Mouse (Mus musculus) kidney, embryonic 14.5 days (tissue): ENCODE data around the gene Il1b. TPM values are rescaled to one million over a fixed set of nuclear protein-coding genes. Genes with fewer than 3 reads are reported as not detected.

Experiments
- ATAC-seq: fragments of 200-750 bp; cut with Nextera tagmentation; 2 replicates; pipeline ENCODE4 v1.8.0; 2017; ENCODE audit warnings: moderate number of reproducible peaks, mild to moderate bottlenecking, moderate TSS enrichment, moderate library complexity; ENCODE audit not compliant: low FRiP score, low TSS enrichment
- H3K27ac ChIP-seq: fragments of 300-500 bp; sonication (generic); 2 replicates; pipeline ENCODE4 v1.5.1; 2014; ENCODE audit warnings: low read depth, mild to moderate bottlenecking, low read length, moderate library complexity, mixed read lengths
- H3K27me3 ChIP-seq: fragments of 300-500 bp; sonication (generic); 2 replicates; pipeline ENCODE4 v1.6.1; 2014; ENCODE audit warnings: mild to moderate bottlenecking, low read length; ENCODE audit not compliant: control insufficient read depth, insufficient read depth
- H3K36me3 ChIP-seq: fragments of 300-500 bp; sonication (generic); 2 replicates; pipeline ENCODE4 v1.6.1; 2014; ENCODE audit warnings: low read length, mixed read lengths; ENCODE audit not compliant: control insufficient read depth, insufficient read depth
- H3K4me1 ChIP-seq: fragments of 300-500 bp; sonication (generic); 2 replicates; pipeline ENCODE4 v1.6.1; 2014; ENCODE audit warnings: low read length, mixed read lengths; ENCODE audit not compliant: control insufficient read depth, insufficient read depth
- H3K4me2 ChIP-seq: fragments of 300-500 bp; sonication (generic); replicated peaks from 2 replicates; pipeline ENCODE4 v1.6.1; 2014; ENCODE audit warnings: low read depth, mild to moderate bottlenecking, low read length
- H3K4me3 ChIP-seq: fragments of 300-500 bp; sonication (generic); 2 replicates; pipeline ENCODE4 v1.5.1; 2014; ENCODE audit warnings: mild to moderate bottlenecking, low read length
- H3K9ac ChIP-seq: fragments of 300-500 bp; sonication (generic); 2 replicates; pipeline ENCODE4 v1.6.1; 2014; ENCODE audit warnings: low read depth, mild to moderate bottlenecking, low read length, moderate library complexity
- H3K9me3 ChIP-seq: fragments of 300-500 bp; sonication (generic); 2 replicates; pipeline ENCODE4 v1.6.1; 2016; ENCODE audit warnings: low read length; ENCODE audit not compliant: control insufficient read depth
- WGBS: fragments of 180-500 bp; shearing (Covaris S2); extraction: QIAGEN DNeasy Blood & Tissue Kit; methylation state at CpG from one replicate; pipeline ENCODE4 v1.1.7; 2014; 5-methylcytosine and 5-hydroxymethylcytosine counted together
- polyA plus RNA-seq: library from polyadenylated mRNA; unstranded; fragments of >200 nt; fragmentation: Nextera tagmentation; extraction: Ambion mirVana; gene quantifications from 2 replicates; pipeline ENCODE4 v1.2.1, GENCODE M21; 2014

The Il1b gene
- polyA plus RNA-seq, 1 experiment from 2014 or later: not detected

- Histone ChIP-seq H3K9ac (no peak overlapping the region), H3K9me3 (no peaks in the 10 kb centered on the region), H3K36me3 (no peaks in the 10 kb centered on the region), H3K27ac (no peak overlapping the region), H3K27me3 (no peaks in the 10 kb centered on the region), H3K4me2 (no peak overlapping the region), H3K4me1 (no peaks in the 10 kb centered on the region), H3K4me3 (no peak overlapping the region)
- no peak for ATAC-seq
- WGBS: 68% methylated on average over 4 of the region's 4 CpGs
Measured at GRCm38 (mm10) chr2:129315831-129316230, 55.1 kb downstream of the Il1b start.

DNA sequence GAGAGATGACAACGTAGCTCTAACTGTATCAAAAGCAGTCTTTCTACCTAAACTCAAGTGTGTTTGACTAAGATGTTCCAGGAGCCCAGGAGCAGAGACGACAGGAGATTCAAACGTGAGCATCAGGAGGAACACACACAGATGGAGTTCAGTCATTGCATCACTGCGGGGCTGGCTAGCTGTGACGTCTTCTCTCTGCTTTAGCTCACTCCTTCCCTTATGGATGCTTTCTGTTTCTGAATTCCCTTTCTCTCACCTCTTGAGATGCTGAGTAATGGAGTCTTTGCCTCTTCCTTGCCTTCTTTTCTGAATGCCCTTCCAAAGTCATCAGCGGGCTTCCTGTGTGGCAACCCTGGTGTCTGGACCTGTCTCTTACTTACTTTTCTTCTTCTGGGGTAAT is 56.1 kb downstream of the Il1b start:
- Histone ChIP-seq H3K4me3 (no peak overlapping the region), H3K9ac (no peak overlapping the region), H3K27me3 (no peaks in the 10 kb centered on the region), H3K27ac (no peak overlapping the region), H3K4me1 (no peaks in the 10 kb centered on the region), H3K4me2 (no peak overlapping the region), H3K9me3 (no peaks in the 10 kb centered on the region), H3K36me3 (no peaks in the 10 kb centered on the region)
- 81% methylated on average over 6 of the region's 6 CpGs for whole genome bisulfite sequencing
- no peak for ATAC-seq

Other genes with a start within 250 kb of the Il1b start
- 26.8 and 26.9 TPM in 2 replicates for gene Chchd5, start 241.4 kb downstream of the Il1b start, polyA plus RNA-seq
- gene Slc20a1, start 172.4 kb downstream of the Il1b start, polyA plus RNA-seq: 16.4 and 34.5 TPM in 2 replicates
- gene Ckap2l, start 73.9 kb downstream of the Il1b start, polyA plus RNA-seq: 53.5 and 67.7 TPM in 2 replicates
- 0.16 TPM in 1 of 2 replicates, not detected in the other for gene Il1a, start 61.2 kb downstream of the Il1b start, polyA plus RNA-seq
- gene F830045P16Rik, start 165.5 kb upstream of the Il1b start, polyA plus RNA-seq: not detected in 2 replicates
- gene Sirpa, start 221.7 kb upstream of the Il1b start, polyA plus RNA-seq: 15.9 and 28.8 TPM in 2 replicates